Comparison of ENCODE assay signal across 9 mouse cellular contexts in genomic region chr2:172248106-172248764, GRCm38 (mm10). TPM values are rescaled to one million over a fixed set of nuclear protein-coding genes. Genes with fewer than 3 reads are reported as not detected.
DNase-seq lines count a peak whose midpoint lies in the region; ATAC-seq and TF ChIP-seq lines count a peak whose summit lies in the region.
"Had no signal": no experiment of that assay in that cellular context is flagged by ENCODE, and none has a peak within 500 bp of the region (broad histone marks: within the 10 kb centered on the region; RNA-seq: fewer than 3 reads in every experiment).

Mc3r (plus strand) TSS chr2:172248492.

- TF ChIP-seq CTCF in heart, adult 2 months (IDR thresholded peaks at IDR 0.05) = peak; percentile 40
- peak; percentile 44; the same call in 1 of the 2 replicates for TF ChIP-seq CTCF in thymus, adult 2 months (IDR thresholded peaks at IDR 0.05; ENCODE audit: borderline replicate concordance, control insufficient read depth, extremely low read depth, insufficient read depth, low read length, poor library complexity)

- ATAC-seq in midbrain, embryonic 13.5 days = peak; percentile 86

- H3K4me1 ChIP-seq in heart, adult 2 months (ENCODE audit: control insufficient read depth, insufficient read depth, low read length) = no peaks in the 10 kb centered on the region
- H3K4me1 ChIP-seq in embryonic facial prominence, embryonic 10.5 days = 0 out of 2 replicates have a peak, but pooled peaks cover 4% of the 10 kb centered on the region
- H3K4me1 ChIP-seq in hindbrain, embryonic 10.5 days (replicated peaks) = peaks cover 5% of the 10 kb centered on the region
- H3K4me1 ChIP-seq in midbrain, embryonic 13.5 days (replicated peaks) = 0 out of 2 replicates have a peak, but pooled peaks cover 6% of the 10 kb centered on the region
- no peaks in the 10 kb centered on the region for H3K4me1 ChIP-seq in thymus, adult 2 months (replicated peaks; ENCODE audit: control insufficient read depth, insufficient read depth, low read length)
- H3K4me1 ChIP-seq: limb, embryonic 12.5 days had no signal

- H3K79me2 ChIP-seq in heart, adult 2 months (replicated peaks; ENCODE audit: control insufficient read depth, insufficient read depth, low read length) = no peaks in the 10 kb centered on the region

- no peaks in the 10 kb centered on the region; the same call in 1 of the 2 replicates for H3K27me3 ChIP-seq in heart, adult 2 months (ENCODE audit: control insufficient read depth, insufficient read depth, low read length)
- peaks cover 39% of the 10 kb centered on the region for H3K27me3 ChIP-seq in embryonic facial prominence, embryonic 10.5 days (replicated peaks; ENCODE audit: low read depth, poor library complexity, severe bottlenecking)
- peaks cover 27% of the 10 kb centered on the region for H3K27me3 ChIP-seq in hindbrain, embryonic 10.5 days (ENCODE audit: insufficient read depth, poor library complexity, severe bottlenecking)
- H3K27me3 ChIP-seq in midbrain, embryonic 13.5 days = peaks cover 26% of the 10 kb centered on the region
- no peaks in the 10 kb centered on the region for H3K27me3 ChIP-seq in thymus, adult 2 months (ENCODE audit: control insufficient read depth, insufficient read depth, low read length)

- TF ChIP-seq EP300 in heart, adult 2 months (IDR thresholded peaks at IDR 0.05; ENCODE audit: insufficient read depth, low read depth, low read length) = no peak

- H3K36me3 ChIP-seq in heart, adult 2 months (ENCODE audit: control insufficient read depth, insufficient read depth, low read length) = no peaks in the 10 kb centered on the region
- H3K36me3 ChIP-seq in embryonic facial prominence, embryonic 10.5 days (replicated peaks) = no peaks in the 10 kb centered on the region
- H3K36me3 ChIP-seq in hindbrain, embryonic 10.5 days = no peaks in the 10 kb centered on the region
- no peaks in the 10 kb centered on the region for H3K36me3 ChIP-seq in midbrain, embryonic 13.5 days
- H3K36me3 ChIP-seq in thymus, adult 2 months (ENCODE audit: control insufficient read depth, insufficient read depth, low read length) = no peaks in the 10 kb centered on the region
- H3K36me3 ChIP-seq: limb, embryonic 12.5 days had no signal

- no peak within 1 kb of the TSS for H3K27ac ChIP-seq in heart, adult 2 months
- no peak within 1 kb of the TSS for H3K27ac ChIP-seq in embryonic facial prominence, embryonic 10.5 days (replicated peaks)
- no peak within 1 kb of the TSS for H3K27ac ChIP-seq in hindbrain, embryonic 10.5 days
- no peak within 1 kb of the TSS for H3K27ac ChIP-seq in midbrain, embryonic 13.5 days
- H3K27ac ChIP-seq in thymus, adult 2 months (ENCODE audit: control insufficient read depth, insufficient read depth, low read length) = no peak within 1 kb of the TSS
- H3K27ac ChIP-seq: limb, embryonic 12.5 days had no signal

- peak in 1 of 2 experiments; percentile 21 for DNase-seq in heart, adult 2 months
- DNase-seq in heart, postnatal 25 days (ENCODE audit: low spot score) = no peak
- peak; percentile 78 for DNase-seq in adrenal gland, postnatal 14 days
- DNase-seq in embryonic facial prominence, embryonic 10.5 days (ENCODE audit: low spot score) = peak; percentile 80
- DNase-seq in hindbrain, embryonic 10.5 days (ENCODE audit: low spot score) = peak; percentile 80
- DNase-seq in left cerebral cortex, postnatal 36 days (ENCODE audit: low spot score in 2 of 2) = peak; percentile 47 to 52
- peak; percentile 9 for DNase-seq in thymus, adult 2 months

- intact Hi-C loops in heart, adult 2 months (cut with DNase I) = no loop called here
- intact Hi-C loops in heart, postnatal 25 days (cut with DNase I) = no loop called here
- intact Hi-C loops in left cerebral cortex, postnatal 36 days (cut with DNase I) = loop anchor here (2.0 kb wide), 1 partner anchor 81 kb away; no protein-coding TSS in a partner anchor

- H3K4me3 ChIP-seq in heart, adult 2 months = no peak within 1 kb of the TSS
- H3K4me3 ChIP-seq in embryonic facial prominence, embryonic 10.5 days = no peak within 1 kb of the TSS
- no peak within 1 kb of the TSS for H3K4me3 ChIP-seq in hindbrain, embryonic 10.5 days
- H3K4me3 ChIP-seq in midbrain, embryonic 13.5 days (replicated peaks) = 0 out of 2 replicates have a peak within 1 kb of the TSS, but pooled peaks have one; percentile 4
- no peak within 1 kb of the TSS for H3K4me3 ChIP-seq in thymus, adult 2 months (ENCODE audit: control insufficient read depth, insufficient read depth, low read length)
- H3K4me3 ChIP-seq: limb, embryonic 12.5 days had no signal

- no peaks in the 10 kb centered on the region for H3K9me3 ChIP-seq in embryonic facial prominence, embryonic 10.5 days
- no peaks in the 10 kb centered on the region for H3K9me3 ChIP-seq in hindbrain, embryonic 10.5 days
- no peaks in the 10 kb centered on the region for H3K9me3 ChIP-seq in midbrain, embryonic 13.5 days
- H3K9me3 ChIP-seq: limb, embryonic 12.5 days had no signal

- H3K4me2 ChIP-seq in midbrain, embryonic 13.5 days (replicated peaks) = peak within 1 kb of the TSS; percentile 40
- H3K4me2 ChIP-seq: limb, embryonic 12.5 days had no signal

- no peak for TF ChIP-seq POLR2A in heart, adult 2 months (IDR thresholded peaks at IDR 0.05; ENCODE audit: insufficient read depth, low read depth, low read length)
- TF ChIP-seq POLR2A in thymus, adult 2 months (IDR thresholded peaks at IDR 0.05; ENCODE audit: control insufficient read depth, extremely low read depth, insufficient read depth, low read length, poor library complexity) = no peak

- no peak within 1 kb of the TSS for H3K9ac ChIP-seq in heart, adult 2 months (ENCODE audit: low read depth, low read length)
- H3K9ac ChIP-seq in midbrain, embryonic 13.5 days (replicated peaks) = 0 out of 2 replicates have a peak within 1 kb of the TSS, but pooled peaks have one; percentile 39
- H3K9ac ChIP-seq: limb, embryonic 12.5 days had no signal

- WGBS in heart, adult 2 months = 8% methylated on average over 22 of the region's 22 CpGs
- 9% methylated on average over 22 of the region's 22 CpGs for WGBS in embryonic facial prominence, embryonic 10.5 days
- 13% methylated on average over 22 of the region's 22 CpGs for WGBS in hindbrain, embryonic 10.5 days
- WGBS in midbrain, embryonic 13.5 days = 9% methylated on average over 22 of the region's 22 CpGs
- 16% methylated on average over 22 of the region's 22 CpGs for WGBS in thymus, adult 2 months

RNA-seq across cellular contexts. Expression of gene Mc3r, which starts in this region (rescaled TPM):
- total RNA-seq in heart, adult 2 months (2021) = not detected
- not detected in 2 replicates for polyA plus RNA-seq in heart, adult 2 months (2012; rRNA removed)
- total RNA-seq in heart, postnatal 25 days (2021) = not detected
- not detected in 2 replicates for total RNA-seq in adrenal gland, postnatal 14 days (2021)
- not detected in 2 replicates for polyA plus RNA-seq in embryonic facial prominence, embryonic 10.5 days (2016; fragmentation: Nextera tagmentation; extraction: Ambion mirVana)
- not detected in 2 replicates for polyA plus RNA-seq in hindbrain, embryonic 10.5 days (2016; fragmentation: Nextera tagmentation; extraction: Ambion mirVana)
- total RNA-seq in left cerebral cortex, postnatal 36 days (2021) = under 1 TPM in 1 of 2 experiments, not detected in 1; 0.14 TPM
- polyA plus RNA-seq in midbrain, embryonic 13.5 days (2015; fragmentation: Nextera tagmentation; extraction: Ambion mirVana) = 0.22 and 0.23 TPM in 2 replicates
- polyA plus RNA-seq in thymus, adult 2 months (2012; rRNA removed) = not detected in 2 replicates
- polyA plus RNA-seq: limb, embryonic 12.5 days had no signal

Comparison
In these comparisons a context has a peak if more than half of its experiments do, and no peak if none do; other contexts are left out.
1. Peak in DNase-seq in adrenal gland, postnatal 14 days; RNA of the gene not detected or under 1 TPM.
2. Peak in DNase-seq in embryonic facial prominence, embryonic 10.5 days; RNA of the gene not detected or under 1 TPM.
3. Peak in DNase-seq in hindbrain, embryonic 10.5 days; RNA of the gene not detected or under 1 TPM.
4. Peak in DNase-seq in left cerebral cortex, postnatal 36 days; RNA of the gene not detected or under 1 TPM.
5. Peak in ATAC-seq, H3K4me3 ChIP-seq, H3K9ac ChIP-seq and H3K4me2 ChIP-seq in midbrain, embryonic 13.5 days; RNA of the gene not detected or under 1 TPM.
6. Peak in DNase-seq in thymus, adult 2 months; RNA of the gene not detected or under 1 TPM.